Mouse (Mus musculus) right cerebral cortex, adult 2 months (tissue): Measurements from ENCODE around the gene Anks3.
A peak's percentile ranks its signal among the peaks of the same experiment; 100 is the strongest.

Experiments used
- DNase-seq, 2 experiments: peaks; one replicate each; pipeline ENCODE4 v3.0.0; 2021 to 2022; ENCODE audit warnings: low spot score in 2 of 2

The Anks3 gene

GRCm38 (mm10) chr16:4963797-4964709 is at the start of gene Anks3:
TSS of gene Anks3 (minus strand) at chr16:4964205.
- peak; percentile 99 for DNase-seq

- DNase-seq = peak; percentile 99
Observed at GRCm38 (mm10) chr16:5013054-5013838, 49.2 kb upstream of the Anks3 start, which contains the start of gene Rogdi. TSS of gene Rogdi (minus strand) at chr16:5013553.

- DNase-seq = peak in 1 of 2 experiments; percentile 20
Observed at GRCm38 (mm10) chr16:5012036-5013005, 48.3 kb upstream of the Anks3 start.

- DNase-seq = no peak
Observed at GRCm38 (mm10) chr16:5011285-5011684, 47.3 kb upstream of the Anks3 start.

GRCm38 (mm10) chr16:5010371-5010935 is 46.4 kb upstream of the Anks3 start:
- no peak for DNase-seq

- no peak for DNase-seq
Observed at GRCm38 (mm10) chr16:5008076-5008475, 44.1 kb upstream of the Anks3 start.

GRCm38 (mm10) chr16:5007492-5007891 is 43.5 kb upstream of the Anks3 start:
- no peak for DNase-seq

- DNase-seq = no peak
Observed at GRCm38 (mm10) chr16:5007067-5007466, 43.1 kb upstream of the Anks3 start, which contains the start of gene Smim22. TSS of gene Smim22 (plus strand) at chr16:5007288.

GRCm38 (mm10) chr16:5000611-5001010 is 36.6 kb upstream of the Anks3 start:
- no peak for DNase-seq

GRCm38 (mm10) chr16:4998984-4999383 is 35.0 kb upstream of the Anks3 start:
- DNase-seq = no peak

- no peak for DNase-seq
Observed at GRCm38 (mm10) chr16:4997553-4997952, 33.5 kb upstream of the Anks3 start, which contains the start of gene Sept12. TSS of gene Sept12 (minus strand) at chr16:4997852.

GRCm38 (mm10) chr16:4993276-4993675 is 29.3 kb upstream of the Anks3 start:
- no peak for DNase-seq

- DNase-seq = no peak
Observed at GRCm38 (mm10) chr16:4984717-4985116, 20.7 kb upstream of the Anks3 start.

- no peak for DNase-seq
Observed at GRCm38 (mm10) chr16:4979755-4980380, 15.9 kb upstream of the Anks3 start.

GRCm38 (mm10) chr16:4978275-4979051 is 14.5 kb upstream of the Anks3 start:
- peak; percentile 41 to 52 for DNase-seq

GRCm38 (mm10) chr16:4976180-4976579 is 12.2 kb upstream of the Anks3 start:
- DNase-seq = peak in 1 of 2 experiments; percentile 41

GRCm38 (mm10) chr16:4974521-4974920 is 10.5 kb upstream of the Anks3 start:
- no peak for DNase-seq

- DNase-seq = no peak
Observed at GRCm38 (mm10) chr16:4971626-4972025, 7.6 kb upstream of the Anks3 start.

- no peak for DNase-seq
Observed at GRCm38 (mm10) chr16:4969055-4969843, 5.2 kb upstream of the Anks3 start.
